Mouse (Mus musculus) liver, adult 2 months (tissue): ENCODE measurements at regions not wholly inside any gene's neighbourhood (a gene's known extent, or its start where the extent isn't known, plus 50 kb on each side); places are given as distances from the start of the nearest gene placed in this dataset.

ENCODE experiments used
- CTCF ChIP-seq: fragments of 200-500 bp; IDR thresholded peaks from 2 replicates; pipeline ENCODE4 v1.5.1; 2011; ENCODE audit warnings: low read depth, low read length, control low read depth
- POLR2A ChIP-seq: fragments of 200-500 bp; IDR thresholded peaks from 2 replicates; pipeline ENCODE4 v1.6.1; 2011; ENCODE audit warnings: low read length, control low read depth; ENCODE audit not compliant: insufficient read depth; ENCODE audit errors: extremely low read depth

DNA sequence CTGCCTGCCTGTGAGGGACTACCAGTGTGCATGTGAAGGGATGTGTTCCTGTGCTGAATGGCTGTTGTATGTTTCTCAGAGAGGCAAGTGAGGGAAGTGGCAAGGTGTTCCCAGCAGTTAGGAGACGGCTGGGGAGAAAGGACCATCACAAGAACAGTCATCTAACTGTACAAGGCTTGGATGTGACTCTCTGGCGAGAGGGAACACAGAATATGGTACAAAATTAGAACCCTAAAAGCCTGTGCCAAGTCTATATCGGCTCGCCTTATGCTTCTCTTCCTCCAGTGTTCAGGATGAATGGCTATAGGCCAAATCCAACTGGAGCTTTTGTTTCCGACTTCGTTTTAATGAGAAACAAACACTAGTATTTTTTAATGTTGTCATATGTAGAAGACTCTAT, 317.5 kb downstream of the Pik3r1 start:
- TF ChIP-seq CTCF, result no peak
- TF ChIP-seq POLR2A, result no peak
